Mouse (Mus musculus) brain, embryonic 14.5 days (tissue): ENCODE measurements around the gene Tent5b.

ENCODE experiments used
- CTCF ChIP-seq: fragments of 200-500 bp; IDR thresholded peaks from 2 replicates; pipeline ENCODE4 v1.5.1; 2012; ENCODE audit warnings: inconsistent platforms, mild to moderate bottlenecking, moderate library complexity, borderline replicate concordance; ENCODE audit not compliant: insufficient read depth, insufficient read length; ENCODE audit errors: extremely low read depth
- POLR2A ChIP-seq: fragments of 200-500 bp; IDR thresholded peaks from 2 replicates; pipeline ENCODE4 v1.6.1; 2012; ENCODE audit warnings: mild to moderate bottlenecking, inconsistent platforms, borderline replicate concordance; ENCODE audit not compliant: poor library complexity, insufficient read depth, insufficient read length, severe bottlenecking; ENCODE audit errors: extremely low read depth

- no peak for TF ChIP-seq POLR2A
- TF ChIP-seq CTCF = no peak
Observed at GRCm38 (mm10) chr4:133532777-133533176, 52.8 kb downstream of the Tent5b start.
